Mouse (Mus musculus) hindbrain, embryonic 12.5 days (tissue): ENCODE data around the gene Fam208a. TPM values are rescaled to one million over a fixed set of nuclear protein-coding genes. Genes with fewer than 3 reads are reported as not detected.

Experiments used
- ATAC-seq: fragments of 200-750 bp; cut with Nextera tagmentation; 2 replicates; pipeline ENCODE4 v1.8.0; 2017; ENCODE audit warnings: moderate TSS enrichment; ENCODE audit not compliant: low FRiP score
- H3K27ac ChIP-seq: fragments of 300-500 bp; sonication (generic); 2 replicates; pipeline ENCODE4 v1.5.1; 2016; ENCODE audit warnings: mild to moderate bottlenecking
- H3K27me3 ChIP-seq: fragments of 300-500 bp; sonication (generic); 2 replicates; pipeline ENCODE4 v1.6.1; 2016; ENCODE audit warnings: mild to moderate bottlenecking
- H3K36me3 ChIP-seq: fragments of 300-500 bp; sonication (generic); 2 replicates; pipeline ENCODE4 v1.6.1; 2016; ENCODE audit warnings: mild to moderate bottlenecking
- H3K4me1 ChIP-seq: fragments of 300-500 bp; sonication (generic); 2 replicates; pipeline ENCODE4 v1.6.1; 2016
- H3K4me2 ChIP-seq: fragments of 300-500 bp; sonication (generic); replicated peaks from 2 replicates; pipeline ENCODE4 v1.6.1; 2016; ENCODE audit warnings: mild to moderate bottlenecking
- H3K4me3 ChIP-seq: fragments of 300-500 bp; sonication (generic); 2 replicates; pipeline ENCODE4 v1.5.1; 2016; ENCODE audit warnings: mild to moderate bottlenecking
- H3K9ac ChIP-seq: fragments of 300-500 bp; sonication (generic); 2 replicates; pipeline ENCODE4 v1.6.1; 2016; ENCODE audit warnings: mild to moderate bottlenecking, moderate library complexity
- H3K9me3 ChIP-seq: fragments of 300-500 bp; sonication (generic); replicated peaks from 2 replicates; pipeline ENCODE4 v1.6.1; 2016; ENCODE audit warnings: mild to moderate bottlenecking
- WGBS: fragments of 180-500 bp; shearing (Covaris S2); methylation state at CpG from one replicate; pipeline ENCODE4 v1.1.7; 2016; 5-methylcytosine and 5-hydroxymethylcytosine counted together
- polyA plus RNA-seq: library from polyadenylated mRNA; unstranded; fragments of >200 nt; fragmentation: Nextera tagmentation; extraction: Ambion mirVana; gene quantifications from 2 replicates; pipeline ENCODE4 v1.2.1, GENCODE M21; 2016

Fam208a gene
- polyA plus RNA-seq: 22.7 and 24.0 TPM in 2 replicates

GRCm38 (mm10) chr14:27428573-27428972 is at the start of gene Fam208a:
Fam208a (plus strand) TSS chr14:27428834.
- peaks cover 4% of the 10 kb centered on the region for H3K4me1 ChIP-seq
- no peaks in the 10 kb centered on the region for H3K27me3 ChIP-seq
- H3K9me3 ChIP-seq: peaks cover 8% of the 10 kb centered on the region; the same call in 1 of the 2 replicates
- 2% methylated on average over 43 of the region's 43 CpGs for WGBS
- peak within 1 kb of the TSS; percentile 64 for H3K4me3 ChIP-seq
- peak; percentile 95 for ATAC-seq
- H3K9ac ChIP-seq: peak within 1 kb of the TSS; percentile 80
- H3K4me2 ChIP-seq: peak within 1 kb of the TSS; percentile 61
- peaks cover 16% of the 10 kb centered on the region; the same call in 1 of the 2 replicates for H3K36me3 ChIP-seq
- peak within 1 kb of the TSS; percentile 97 for H3K27ac ChIP-seq

- ATAC-seq: no peak
- Histone ChIP-seq H3K9me3 (no peaks in the 10 kb centered on the region), H3K36me3 (no peaks in the 10 kb centered on the region), H3K27ac (no peak overlapping the region), H3K27me3 (no peaks in the 10 kb centered on the region), H3K4me3 (no peak overlapping the region), H3K4me2 (no peak overlapping the region), H3K4me1 (no peaks in the 10 kb centered on the region), H3K9ac (no peak overlapping the region)
- 82% methylated on average over 12 of the region's 12 CpGs for WGBS
Measured at GRCm38 (mm10) chr14:27379404-27379803, 49.2 kb upstream of the Fam208a start.

- Histone ChIP-seq H3K27me3 (no peaks in the 10 kb centered on the region), H3K27ac (no peak overlapping the region), H3K9me3 (no peaks in the 10 kb centered on the region), H3K36me3 (no peaks in the 10 kb centered on the region), H3K9ac (no peak overlapping the region), H3K4me3 (no peak overlapping the region), H3K4me1 (no peaks in the 10 kb centered on the region), H3K4me2 (no peak overlapping the region)
- 82% methylated on average over 7 of the region's 7 CpGs for WGBS
- no peak for ATAC-seq
Measured at GRCm38 (mm10) chr14:27381459-27381858, 47.2 kb upstream of the Fam208a start.

- Histone ChIP-seq H3K9me3 (no peaks in the 10 kb centered on the region), H3K27ac (no peak overlapping the region), H3K9ac (no peak overlapping the region), H3K4me3 (no peak overlapping the region), H3K36me3 (no peaks in the 10 kb centered on the region), H3K27me3 (no peaks in the 10 kb centered on the region), H3K4me1 (no peaks in the 10 kb centered on the region), H3K4me2 (no peak overlapping the region)
- 90% methylated on average over 5 of the region's 5 CpGs for WGBS
- no peak for ATAC-seq
Measured at GRCm38 (mm10) chr14:27383321-27383830, 45.3 kb upstream of the Fam208a start.

- WGBS: 85% methylated on average over 4 of the region's 4 CpGs
- Histone ChIP-seq H3K9me3 (no peaks in the 10 kb centered on the region), H3K27ac (no peak overlapping the region), H3K4me3 (no peak overlapping the region), H3K4me1 (no peaks in the 10 kb centered on the region), H3K4me2 (no peak overlapping the region), H3K36me3 (no peaks in the 10 kb centered on the region), H3K27me3 (no peaks in the 10 kb centered on the region), H3K9ac (no peak overlapping the region)
- ATAC-seq: no peak
Measured at GRCm38 (mm10) chr14:27384143-27384542, 44.5 kb upstream of the Fam208a start.

GRCm38 (mm10) chr14:27388616-27389015 is 40.0 kb upstream of the Fam208a start:
- no peak for ATAC-seq
- Histone ChIP-seq H3K27ac (no peak overlapping the region), H3K4me3 (no peak overlapping the region), H3K4me1 (no peaks in the 10 kb centered on the region), H3K27me3 (no peaks in the 10 kb centered on the region), H3K9ac (no peak overlapping the region), H3K36me3 (no peaks in the 10 kb centered on the region), H3K9me3 (no peaks in the 10 kb centered on the region), H3K4me2 (no peak overlapping the region)

GRCm38 (mm10) chr14:27389722-27390121 is 38.9 kb upstream of the Fam208a start:
- 65% methylated on average over 2 of the region's 2 CpGs for WGBS

GRCm38 (mm10) chr14:27390663-27391062 is 38.0 kb upstream of the Fam208a start:
- no peaks in the 10 kb centered on the region for H3K27me3 ChIP-seq
- no peaks in the 10 kb centered on the region for H3K4me1 ChIP-seq
- 57% methylated on average over 7 of the region's 7 CpGs for WGBS
- H3K4me2 ChIP-seq: no peak overlapping the region
- H3K9me3 ChIP-seq: no peaks in the 10 kb centered on the region
- no peak for ATAC-seq
- no peak overlapping the region for H3K27ac ChIP-seq
- H3K36me3 ChIP-seq: no peaks in the 10 kb centered on the region
- H3K4me3 ChIP-seq: no peak overlapping the region
- no peak overlapping the region for H3K9ac ChIP-seq

More at GRCm38 (mm10) chr14:27389722-27390121, 38.9 kb upstream of the Fam208a start:
- Histone ChIP-seq H3K4me1 (no peaks in the 10 kb centered on the region), H3K4me3 (no peak overlapping the region), H3K9me3 (no peaks in the 10 kb centered on the region), H3K36me3 (no peaks in the 10 kb centered on the region), H3K27me3 (no peaks in the 10 kb centered on the region), H3K4me2 (no peak overlapping the region), H3K27ac (no peak overlapping the region), H3K9ac (no peak overlapping the region)
- no peak for ATAC-seq

- H3K4me2 ChIP-seq: no peak overlapping the region
- no peak for ATAC-seq
- no peak overlapping the region for H3K4me3 ChIP-seq
- H3K36me3 ChIP-seq: no peaks in the 10 kb centered on the region
- no peaks in the 10 kb centered on the region for H3K27me3 ChIP-seq
- no peak overlapping the region for H3K9ac ChIP-seq
- WGBS: 72% methylated on average over 9 of the region's 9 CpGs
- no peaks in the 10 kb centered on the region for H3K4me1 ChIP-seq
- no peaks in the 10 kb centered on the region for H3K9me3 ChIP-seq
- no peak overlapping the region for H3K27ac ChIP-seq
Measured at GRCm38 (mm10) chr14:27391776-27392308, 36.8 kb upstream of the Fam208a start.

GRCm38 (mm10) chr14:27392660-27393059 is 36.0 kb upstream of the Fam208a start:
- Histone ChIP-seq H3K4me3 (no peak overlapping the region), H3K9ac (no peak overlapping the region), H3K36me3 (no peaks in the 10 kb centered on the region), H3K9me3 (no peaks in the 10 kb centered on the region), H3K27me3 (no peaks in the 10 kb centered on the region), H3K27ac (no peak overlapping the region), H3K4me1 (no peaks in the 10 kb centered on the region), H3K4me2 (no peak overlapping the region)
- ATAC-seq: no peak
- WGBS: 97% methylated on average over 2 of the region's 2 CpGs

- Histone ChIP-seq H3K4me2 (no peak overlapping the region), H3K9ac (no peak overlapping the region), H3K27me3 (no peaks in the 10 kb centered on the region), H3K4me1 (no peaks in the 10 kb centered on the region), H3K27ac (no peak overlapping the region), H3K4me3 (no peak overlapping the region), H3K9me3 (no peaks in the 10 kb centered on the region), H3K36me3 (no peaks in the 10 kb centered on the region)
- no peak for ATAC-seq
- 67% methylated on average over 10 of the region's 10 CpGs for WGBS
Measured at GRCm38 (mm10) chr14:27393806-27394205, 34.8 kb upstream of the Fam208a start.

GRCm38 (mm10) chr14:27396424-27396823 is 32.2 kb upstream of the Fam208a start:
- WGBS: 83% methylated on average over 7 of the region's 7 CpGs
- no peak for ATAC-seq
- no peak overlapping the region for H3K4me2 ChIP-seq
- H3K4me3 ChIP-seq: no peak overlapping the region
- H3K27ac ChIP-seq: no peak overlapping the region
- H3K36me3 ChIP-seq: no peaks in the 10 kb centered on the region
- H3K9me3 ChIP-seq: no peaks in the 10 kb centered on the region
- no peaks in the 10 kb centered on the region for H3K27me3 ChIP-seq
- no peak overlapping the region for H3K9ac ChIP-seq
- H3K4me1 ChIP-seq: no peaks in the 10 kb centered on the region

GRCm38 (mm10) chr14:27397526-27397925 is 31.1 kb upstream of the Fam208a start:
- H3K9ac ChIP-seq: no peak overlapping the region
- no peaks in the 10 kb centered on the region for H3K27me3 ChIP-seq
- no peak for ATAC-seq
- H3K9me3 ChIP-seq: no peaks in the 10 kb centered on the region
- H3K4me1 ChIP-seq: no peaks in the 10 kb centered on the region
- WGBS: 88% methylated on average over 6 of the region's 6 CpGs
- H3K27ac ChIP-seq: no peak overlapping the region
- no peaks in the 10 kb centered on the region for H3K36me3 ChIP-seq
- no peak overlapping the region for H3K4me3 ChIP-seq
- no peak overlapping the region for H3K4me2 ChIP-seq
